Mouse (Mus musculus) cortical plate, adult 2 months (tissue): ENCODE measurements at regions not wholly inside any gene's neighbourhood (a gene's known extent, or its start where the extent isn't known, plus 50 kb on each side); places are given as distances from the start of the nearest gene placed in this dataset.

Source experiments
- CTCF ChIP-seq: fragments of 200-500 bp; IDR thresholded peaks from 2 replicates; pipeline ENCODE4 v1.5.1; 2011; ENCODE audit warnings: mild to moderate bottlenecking, control low read depth, low read length; ENCODE audit not compliant: insufficient read depth; ENCODE audit errors: extremely low read depth
- POLR2A ChIP-seq: fragments of 200-500 bp; IDR thresholded peaks from 2 replicates; pipeline ENCODE4 v1.6.1; 2011; ENCODE audit warnings: mild to moderate bottlenecking, low read length, control low read depth; ENCODE audit not compliant: insufficient read depth; ENCODE audit errors: extremely low read depth

DNA sequence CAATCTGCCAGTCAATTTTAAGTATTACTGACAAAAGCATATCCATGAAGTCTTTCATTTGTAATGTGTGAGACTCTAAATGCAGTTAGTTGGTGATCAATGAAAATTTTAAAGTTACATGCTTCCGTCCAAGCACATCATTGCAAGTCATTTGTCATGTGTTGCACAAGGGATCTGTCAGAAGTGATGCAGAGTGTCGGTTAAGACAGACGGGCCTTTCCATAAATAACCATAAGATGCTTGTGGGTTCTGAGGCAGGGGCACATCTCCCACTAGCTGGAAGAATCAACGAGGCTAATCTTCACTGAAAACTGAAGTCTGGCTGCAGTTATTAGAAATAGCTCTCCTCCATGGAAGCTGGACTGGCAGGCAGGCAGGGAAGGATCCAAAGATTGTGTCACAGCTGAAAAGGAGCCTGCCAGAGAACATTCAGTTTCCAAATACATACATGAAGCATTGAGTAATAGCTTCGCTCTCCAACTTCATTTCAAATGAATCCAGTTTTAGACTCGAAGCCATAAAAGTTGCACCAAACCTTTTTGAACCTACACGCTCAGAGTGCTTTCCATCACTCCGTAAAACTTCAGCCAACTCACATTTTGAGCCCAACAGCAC lies 241.8 kb downstream of the Gsdmc2 start:
- TF ChIP-seq POLR2A (no peak), CTCF (no peak)
